Mouse (Mus musculus): ENCODE measurements at regions not wholly inside any gene's neighbourhood (a gene's known extent, or its start where the extent isn't known, plus 50 kb on each side); places are given as distances from the start of the nearest gene placed in this dataset.

GRCm38 (mm10) chr12:114583371-114583770, 1039.7 kb downstream of the Adam6a start:
- DNase-seq: peak; percentile 46

- DNase-seq: peak; percentile 92
Measured at GRCm38 (mm10) chr12:114587227-114587626, 1043.5 kb downstream of the Adam6a start.

- peak; percentile 73 for DNase-seq
Measured at GRCm38 (mm10) chr12:114597672-114598071, 1054.0 kb downstream of the Adam6a start.

- peak; percentile 76 for DNase-seq
Measured at GRCm38 (mm10) chr12:114609171-114609570, 1065.5 kb downstream of the Adam6a start.

- DNase-seq: peak; percentile 75
Measured at GRCm38 (mm10) chr12:114612108-114612507, 1068.4 kb downstream of the Adam6a start.

GRCm38 (mm10) chr12:114615179-114615578, 1071.5 kb downstream of the Adam6a start:
- peak; percentile 87 for DNase-seq

- DNase-seq: peak; percentile 72
Measured at GRCm38 (mm10) chr12:114615712-114616111, 1072.0 kb downstream of the Adam6a start.

GRCm38 (mm10) chr12:114641089-114641488, 1097.4 kb downstream of the Adam6a start:
- no peak for DNase-seq

GRCm38 (mm10) chr12:114646372-114646771, 1102.7 kb downstream of the Adam6a start:
- no peak for DNase-seq

GRCm38 (mm10) chr12:114650432-114651101, 1106.9 kb downstream of the Adam6a start:
- peak; percentile 54 for DNase-seq

GRCm38 (mm10) chr12:114657134-114657533, 1113.4 kb downstream of the Adam6a start:
- DNase-seq: peak; percentile 3
